Mouse (Mus musculus) spleen, adult 2 months (tissue): ENCODE data around the gene Olfr1469. TPM values are rescaled to one million over a fixed set of nuclear protein-coding genes. Genes with fewer than 3 reads are reported as not detected.
"Not testable (repeated sequence)": the region's sequence is repeated elsewhere in the genome, so short reads cannot be mapped to it uniquely, and the experiment has no call there.

Source experiments
- DNase-seq, 2 experiments: peaks; one replicate each; pipeline versions ENCODE4 v3.0.0 to v3.0.0-alpha.2; 2012 to 2021; ENCODE audit warnings: low spot score in 2 of 2, low read depth in 1 of 2
- H3K27ac ChIP-seq: fragments of 200-500 bp; 2 replicates; pipeline ENCODE4 v1.5.1; 2012; ENCODE audit warnings: low read length, inconsistent platforms; ENCODE audit not compliant: insufficient read depth
- H3K27me3 ChIP-seq: fragments of 200-500 bp; 2 replicates; pipeline ENCODE4 v1.6.1; 2012; ENCODE audit warnings: mild to moderate bottlenecking, moderate library complexity, low read length, inconsistent platforms; ENCODE audit not compliant: control insufficient read depth, insufficient read depth
- H3K36me3 ChIP-seq: fragments of 200-500 bp; 2 replicates; pipeline ENCODE4 v1.6.1; 2012; ENCODE audit warnings: mild to moderate bottlenecking, low read length, inconsistent platforms; ENCODE audit not compliant: control insufficient read depth, insufficient read depth
- H3K4me1 ChIP-seq: fragments of 200-500 bp; 2 replicates; pipeline ENCODE4 v1.6.1; 2011; ENCODE audit warnings: inconsistent platforms; ENCODE audit not compliant: control insufficient read depth, insufficient read depth, insufficient read length
- H3K4me3 ChIP-seq: fragments of 200-500 bp; 2 replicates; pipeline ENCODE4 v1.5.1; 2011; ENCODE audit warnings: mild to moderate bottlenecking, inconsistent platforms; ENCODE audit not compliant: insufficient read depth, insufficient read length; ENCODE audit errors: extremely low read depth
- CTCF ChIP-seq: fragments of 200-500 bp; IDR thresholded peaks from 2 replicates; pipeline ENCODE4 v1.5.1; 2011; ENCODE audit warnings: mild to moderate bottlenecking, inconsistent platforms; ENCODE audit not compliant: insufficient read depth, insufficient read length, insufficient replicate concordance; ENCODE audit errors: extremely low read depth
- POLR2A ChIP-seq: fragments of 200-500 bp; IDR thresholded peaks from 2 replicates; pipeline ENCODE4 v1.6.1; 2011; ENCODE audit warnings: low read depth, low read length, inconsistent platforms
- WGBS: fragments of 180-500 bp; shearing (Covaris S2); methylation state at CpG from one replicate; pipeline ENCODE4 v1.1.7; 2018; 5-methylcytosine and 5-hydroxymethylcytosine counted together
- polyA plus RNA-seq: library from polyadenylated mRNA; depleted of rRNA; stranded (reverse); fragments of >200 nt; gene quantifications from 2 replicates; pipeline ENCODE4 v1.2.3, GENCODE M21; 2012; rRNA removed

Gene Olfr1469
- not detected in 2 replicates for polyA plus RNA-seq

DNA sequence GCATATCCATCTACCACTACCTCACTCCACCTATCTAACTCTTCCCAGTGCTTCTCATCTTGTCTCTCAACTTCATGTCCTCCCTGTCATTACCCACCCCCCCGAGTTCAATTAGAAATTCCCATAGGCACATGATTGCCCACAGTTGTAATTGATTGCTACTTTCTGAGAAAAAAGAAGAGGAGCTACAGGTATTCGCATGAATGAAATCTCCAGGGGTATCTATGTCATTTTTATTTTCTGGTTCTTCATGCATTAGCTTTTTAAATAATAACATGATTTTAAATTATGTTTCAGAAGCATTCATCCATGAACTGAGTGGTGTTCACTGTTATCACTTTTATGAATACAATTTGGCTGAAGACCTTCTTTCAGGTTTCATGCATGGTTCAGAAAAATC lies at the start of gene Olfr1469:
Olfr1469 (plus strand) TSS at position 301 of the 400 bp plus-strand sequence.
- TF ChIP-seq POLR2A (no peak), CTCF (no peak)
- no peak within 1 kb of the TSS for H3K27ac ChIP-seq
- 73% methylated on average over 2 of the region's 2 CpGs for WGBS
- H3K4me1 ChIP-seq = no peaks in the 10 kb centered on the region
- DNase-seq = no peak
- no peaks in the 10 kb centered on the region for H3K27me3 ChIP-seq
- H3K4me3 ChIP-seq = no peak within 1 kb of the TSS; the same call in 1 of the 2 replicates
- H3K36me3 ChIP-seq = no peaks in the 10 kb centered on the region

DNA sequence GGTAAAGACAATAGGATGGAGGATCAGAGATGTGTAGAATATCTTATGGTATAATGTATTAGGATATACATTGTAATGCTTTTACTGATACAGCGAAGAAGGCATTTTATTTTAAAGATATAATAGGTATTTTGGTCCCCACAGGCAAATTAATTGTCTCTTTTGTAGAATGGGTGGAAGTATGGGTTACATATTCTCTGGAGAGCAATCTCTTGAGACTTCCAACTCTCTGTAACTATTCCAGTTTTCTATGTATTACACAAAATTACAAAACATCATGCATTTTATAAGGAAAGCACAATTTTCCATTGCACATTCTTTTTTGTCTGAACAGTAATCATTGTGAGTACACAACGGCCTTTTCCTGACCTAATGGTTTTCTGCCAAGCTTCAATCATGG lies 45.7 kb upstream of the Olfr1469 start, which contains the start of gene Olfr1467:
Olfr1467 (plus strand) TSS at position 301 of the 400 bp plus-strand sequence.
- no peak for DNase-seq
- no peaks in the 10 kb centered on the region for H3K27me3 ChIP-seq
- H3K4me3 ChIP-seq = no peak within 1 kb of the TSS
- no peaks in the 10 kb centered on the region for H3K4me1 ChIP-seq
- no peak within 1 kb of the TSS for H3K27ac ChIP-seq
- 71% methylated on average over 2 of the region's 2 CpGs for WGBS
- H3K36me3 ChIP-seq = no peaks in the 10 kb centered on the region
- TF ChIP-seq POLR2A (no peak), CTCF (no peak)

GRCm38 (mm10) chr19:13443109-13443508 lies 35.5 kb downstream of the Olfr1469 start, which contains the start of gene Olfr1471:
Gene Olfr1471 (plus strand): TSS chr19:13443409.
- WGBS = 74% methylated on average over 2 of the region's 2 CpGs
- H3K4me1 ChIP-seq, H3K27ac ChIP-seq, H3K27me3 ChIP-seq, DNase-seq, H3K4me3 ChIP-seq, H3K36me3 ChIP-seq: not testable (repeated sequence)

GRCm38 (mm10) chr19:13455986-13456385 lies 48.3 kb downstream of the Olfr1469 start, which contains the start of gene Olfr1472:
Gene Olfr1472 (minus strand): TSS chr19:13456086.
- WGBS = 81% methylated on average over 1 of the region's 1 CpGs
- TF ChIP-seq POLR2A (no peak), CTCF (no peak)
- Histone ChIP-seq H3K27me3 (no peaks in the 10 kb centered on the region), H3K36me3 (no peaks in the 10 kb centered on the region), H3K27ac (no peak within 1 kb of the TSS), H3K4me1 (no peaks in the 10 kb centered on the region), H3K4me3 (no peak within 1 kb of the TSS)
- DNase-seq = no peak

Other genes with a start within 250 kb of the Olfr1469 start
- gene Olfr1461, start 244.8 kb upstream of the Olfr1469 start, polyA plus RNA-seq = not detected in 2 replicates
- not detected in 2 replicates for gene Olfr1462, start 222.1 kb upstream of the Olfr1469 start, polyA plus RNA-seq
- not detected in 2 replicates for gene Olfr1463, start 176.5 kb upstream of the Olfr1469 start, polyA plus RNA-seq
- not detected in 2 replicates for gene Olfr1465, start 92.3 kb upstream of the Olfr1469 start, polyA plus RNA-seq
- gene Olfr1466, start 69.0 kb upstream of the Olfr1469 start, polyA plus RNA-seq = not detected in 2 replicates
- not detected in 2 replicates for gene Olfr1467, start 45.6 kb upstream of the Olfr1469 start, polyA plus RNA-seq
- gene Olfr1471, start 35.6 kb downstream of the Olfr1469 start, polyA plus RNA-seq = not detected in 2 replicates
- gene Olfr1472, start 48.2 kb downstream of the Olfr1469 start, polyA plus RNA-seq = not detected in 2 replicates
- gene Olfr1474, start 61.7 kb downstream of the Olfr1469 start, polyA plus RNA-seq = not detected in 2 replicates
- gene Olfr1475, start 72.3 kb downstream of the Olfr1469 start, polyA plus RNA-seq = not detected in 2 replicates
- not detected in 2 replicates for gene Olfr1477, start 92.7 kb downstream of the Olfr1469 start, polyA plus RNA-seq
- not detected in 2 replicates for gene Olfr1480, start 120.1 kb downstream of the Olfr1469 start, polyA plus RNA-seq
- gene Olfr1484, start 175.7 kb downstream of the Olfr1469 start, polyA plus RNA-seq = not detected in 2 replicates
- gene Olfr1487, start 209.5 kb downstream of the Olfr1469 start, polyA plus RNA-seq = not detected in 2 replicates
- not detected in 2 replicates for gene Olfr1489, start 223.8 kb downstream of the Olfr1469 start, polyA plus RNA-seq
- not detected in 2 replicates for gene Olfr1490, start 243.2 kb downstream of the Olfr1469 start, polyA plus RNA-seq